Comparison of ENCODE assay signal across 11 mouse cellular contexts in genomic region chr6:121027314-121027713, GRCm38 (mm10).
DNase-seq lines count a peak whose midpoint lies in the region; ATAC-seq lines count a peak whose summit lies in the region.
"Had no signal": no experiment of that assay in that cellular context is flagged by ENCODE, and none has a peak within 500 bp of the region (broad histone marks: within the 10 kb centered on the region; RNA-seq: fewer than 3 reads in every experiment).

No protein-coding gene starts in this region.

- peaks cover 39% of the 10 kb centered on the region for H3K36me3 ChIP-seq in hindbrain, embryonic 16.5 days (ENCODE audit: control insufficient read depth, insufficient read depth, low read length)
- H3K36me3 ChIP-seq in hindbrain, embryonic 14.5 days (replicated peaks; ENCODE audit: control insufficient read depth, insufficient read depth): peaks cover 88% of the 10 kb centered on the region
- H3K36me3 ChIP-seq in midbrain, embryonic 13.5 days: peaks cover 80% of the 10 kb centered on the region

- H3K27ac ChIP-seq in hindbrain, embryonic 16.5 days (ENCODE audit: low read depth, low read length): no peak overlapping the region
- no peak overlapping the region for H3K27ac ChIP-seq in hindbrain, embryonic 14.5 days
- no peak overlapping the region for H3K27ac ChIP-seq in midbrain, embryonic 13.5 days
- H3K27ac ChIP-seq: heart, adult 2 months; limb, embryonic 13.5 days; midbrain, embryonic 12.5 days had no signal

- ATAC-seq in hindbrain, embryonic 16.5 days: peak; percentile 29; the same call in 1 of the 2 replicates
- no peak for ATAC-seq in hindbrain, embryonic 14.5 days (ENCODE audit: low FRiP score)
- no peak for ATAC-seq in midbrain, embryonic 13.5 days

- no peaks in the 10 kb centered on the region for H3K27me3 ChIP-seq in hindbrain, embryonic 16.5 days (replicated peaks; ENCODE audit: control insufficient read depth, insufficient read depth, low read length)
- no peaks in the 10 kb centered on the region for H3K27me3 ChIP-seq in hindbrain, embryonic 14.5 days (ENCODE audit: control insufficient read depth, insufficient read depth, low read length)
- no peaks in the 10 kb centered on the region for H3K27me3 ChIP-seq in midbrain, embryonic 13.5 days
- H3K27me3 ChIP-seq: limb, embryonic 13.5 days; midbrain, embryonic 12.5 days had no signal

- 40% methylated on average over 5 of the region's 5 CpGs for WGBS in hindbrain, embryonic 16.5 days
- WGBS in hindbrain, embryonic 14.5 days: 54% methylated on average over 5 of the region's 5 CpGs
- 41% methylated on average over 5 of the region's 5 CpGs for WGBS in midbrain, embryonic 13.5 days

- no peaks in the 10 kb centered on the region for H3K9me3 ChIP-seq in hindbrain, embryonic 16.5 days (ENCODE audit: control insufficient read depth, low read length)
- H3K9me3 ChIP-seq in hindbrain, embryonic 14.5 days (ENCODE audit: control insufficient read depth, low read length): no peaks in the 10 kb centered on the region
- no peaks in the 10 kb centered on the region for H3K9me3 ChIP-seq in midbrain, embryonic 13.5 days
- H3K9me3 ChIP-seq: limb, embryonic 13.5 days; midbrain, embryonic 12.5 days had no signal

- H3K4me2 ChIP-seq in hindbrain, embryonic 16.5 days (ENCODE audit: low read length): no peak overlapping the region
- H3K4me2 ChIP-seq in hindbrain, embryonic 14.5 days (replicated peaks): no peak overlapping the region
- no peak overlapping the region for H3K4me2 ChIP-seq in midbrain, embryonic 13.5 days (replicated peaks)
- H3K4me2 ChIP-seq: limb, embryonic 13.5 days; midbrain, embryonic 12.5 days had no signal

- H3K4me3 ChIP-seq in hindbrain, embryonic 16.5 days (ENCODE audit: low read length): no peak overlapping the region
- no peak overlapping the region for H3K4me3 ChIP-seq in hindbrain, embryonic 14.5 days (replicated peaks; ENCODE audit: low read length)
- no peak overlapping the region for H3K4me3 ChIP-seq in midbrain, embryonic 13.5 days (replicated peaks)
- H3K4me3 ChIP-seq: heart, adult 2 months; limb, embryonic 13.5 days; midbrain, embryonic 12.5 days had no signal

- H3K4me1 ChIP-seq in hindbrain, embryonic 16.5 days (ENCODE audit: control insufficient read depth, insufficient read depth, low read depth, low read length): peaks cover 14% of the 10 kb centered on the region
- H3K4me1 ChIP-seq in hindbrain, embryonic 14.5 days (replicated peaks; ENCODE audit: control insufficient read depth, insufficient read depth, low read length): peaks cover 4% of the 10 kb centered on the region; the same call in 1 of the 2 replicates
- peaks cover 21% of the 10 kb centered on the region for H3K4me1 ChIP-seq in midbrain, embryonic 13.5 days (replicated peaks)

- DNase-seq in hindbrain, embryonic 14.5 days (ENCODE audit: low spot score): no peak
- DNase-seq in cerebellum, adult 8-10 months: peak; percentile 64
- DNase-seq in gastrocnemius, postnatal 25 days: peak; percentile 44
- peak; percentile 67 for DNase-seq in right cerebral cortex, postnatal 14 days
- DNase-seq in kidney, postnatal 36 days: no peak
- no peak for DNase-seq in thymus, postnatal 10 days (ENCODE audit: low spot score in 2 of 2)

- H3K9ac ChIP-seq in hindbrain, embryonic 16.5 days (ENCODE audit: low read depth, low read length): no peak overlapping the region
- H3K9ac ChIP-seq in hindbrain, embryonic 14.5 days: no peak overlapping the region
- H3K9ac ChIP-seq in midbrain, embryonic 13.5 days (replicated peaks): no peak overlapping the region
- H3K9ac ChIP-seq: limb, embryonic 13.5 days; midbrain, embryonic 12.5 days had no signal

Comparison
In these comparisons a context has a peak if more than half of its experiments do, and no peak if none do; other contexts are left out.
1. DNase-seq: peak in cerebellum, adult 8-10 months (single experiment), gastrocnemius, postnatal 25 days (single experiment) and right cerebral cortex, postnatal 14 days (single experiment); none in hindbrain, embryonic 14.5 days (single experiment), kidney, postnatal 36 days (0 of 2) and thymus, postnatal 10 days (0 of 2).